Mouse (Mus musculus): Measurements from ENCODE around the gene Prkca.

DNA sequence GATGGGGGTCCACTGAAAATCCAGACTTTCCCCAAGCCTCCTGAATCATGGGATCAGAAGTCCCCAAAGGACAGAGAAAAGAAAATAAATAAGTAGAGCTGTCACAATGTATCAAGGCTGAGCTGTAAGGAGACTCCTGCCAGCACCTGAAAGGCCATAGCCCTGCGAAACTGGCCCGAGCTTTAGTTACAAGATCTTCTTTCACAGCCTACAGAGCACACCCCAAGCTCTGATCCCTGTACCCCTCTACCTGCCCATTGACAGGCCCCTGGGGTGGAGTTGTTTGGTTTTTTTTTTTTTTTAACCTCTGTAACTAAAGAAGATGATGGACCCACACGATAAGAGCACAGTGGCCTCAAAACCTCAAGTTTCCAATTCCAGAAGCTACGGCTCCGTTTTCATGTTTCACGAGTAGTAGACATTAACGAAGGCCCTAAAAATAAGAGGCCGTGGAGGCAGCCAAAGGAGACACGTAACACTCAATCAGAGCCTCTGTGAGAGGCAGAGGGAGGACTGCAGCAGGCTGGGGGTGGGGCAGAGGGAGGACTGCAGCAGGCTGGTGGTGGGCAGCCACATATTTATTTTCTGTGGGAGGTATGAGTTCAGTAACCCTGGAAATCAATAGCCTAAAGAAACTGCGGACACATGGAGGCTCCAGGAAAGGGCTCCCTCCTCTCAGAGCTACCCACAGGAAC lies 41.8 kb downstream of the Prkca start:
- TF ChIP-seq TAL1 (IDR thresholded peaks at IDR 0.05; ENCODE audit: low read length): no peak
- TF ChIP-seq HCFC1 (IDR thresholded peaks at IDR 0.05; ENCODE audit: low read depth, low read length): no peak
- TF ChIP-seq POLR2A (IDR thresholded peaks at IDR 0.05; ENCODE audit: control insufficient read depth in 1 of 2, insufficient read depth in 1 of 2, low read depth in 1 of 2, low read length in 2 of 2, poor library complexity in 1 of 2): no peak
- TF ChIP-seq JUND (IDR thresholded peaks at IDR 0.05; ENCODE audit: low read depth, low read length): no peak
- no peak for TF ChIP-seq GABPA (IDR thresholded peaks at IDR 0.05; ENCODE audit: low read depth, low read length)
- TF ChIP-seq MYC (IDR thresholded peaks at IDR 0.05; ENCODE audit: low read depth, low read length): no peak
- TF ChIP-seq KAT2A (conservative IDR thresholded peaks at IDR 0.05; ENCODE audit: low read depth, low read length): no peak
- TF ChIP-seq CTCF (IDR thresholded peaks at IDR 0.05 in 2 of 3, conservative IDR thresholded peaks at IDR 0.05 in 1 of 3; ENCODE audit: control insufficient read depth in 1 of 3, insufficient read depth in 1 of 3, low read depth in 2 of 3, low read length in 3 of 3, poor library complexity in 1 of 3, severe bottlenecking in 1 of 3): no peak
- no peak for TF ChIP-seq NELFE (IDR thresholded peaks at IDR 0.05; ENCODE audit: low read depth, low read length)
- no peak for TF ChIP-seq ZKSCAN1 (IDR thresholded peaks at IDR 0.05; ENCODE audit: low read depth, low read length)
- TF ChIP-seq GATA1 (IDR thresholded peaks at IDR 0.05; ENCODE audit: low read depth, low read length): no peak
- no peak for TF ChIP-seq BHLHE40 (IDR thresholded peaks at IDR 0.05; ENCODE audit: borderline replicate concordance, low read depth, low read length)
- TF ChIP-seq ELF1 (IDR thresholded peaks at IDR 0.05; ENCODE audit: low read depth, low read length): no peak

Data from MEL (cell line).